Mouse (Mus musculus) retina, postnatal 7 days (tissue): ENCODE results near the gene Man1a2.

Source experiments
- DNase-seq: peaks from one replicate; pipeline ENCODE4 v3.0.0-alpha.2; 2012; ENCODE audit warnings: low read depth, low spot score

The Man1a2 gene

GRCm38 (mm10) chr3:100685087-100685762 is at the start of gene Man1a2:
TSS of gene Man1a2 (minus strand) at chr3:100685503.
- DNase-seq, result peak; percentile 56

- DNase-seq, result no peak
These were observed 49.3 kb upstream of the Man1a2 start for GRCm38 (mm10) chr3:100734482-100735154.

GRCm38 (mm10) chr3:100731896-100732295 is 46.6 kb upstream of the Man1a2 start:
- DNase-seq, result no peak

- DNase-seq, result no peak
These were observed 46.0 kb upstream of the Man1a2 start for GRCm38 (mm10) chr3:100731347-100731746.

- DNase-seq, result no peak
These were observed 42.9 kb upstream of the Man1a2 start for GRCm38 (mm10) chr3:100728008-100728712.

GRCm38 (mm10) chr3:100725960-100726674 is 40.8 kb upstream of the Man1a2 start:
- no peak for DNase-seq

GRCm38 (mm10) chr3:100720786-100721300 is 35.5 kb upstream of the Man1a2 start:
- no peak for DNase-seq

GRCm38 (mm10) chr3:100716241-100716640 is 30.9 kb upstream of the Man1a2 start:
- DNase-seq, result no peak

GRCm38 (mm10) chr3:100715367-100715766 is 30.1 kb upstream of the Man1a2 start:
- no peak for DNase-seq

GRCm38 (mm10) chr3:100713142-100714005 is 28.1 kb upstream of the Man1a2 start:
- no peak for DNase-seq

GRCm38 (mm10) chr3:100712140-100712539 is 26.8 kb upstream of the Man1a2 start:
- no peak for DNase-seq

GRCm38 (mm10) chr3:100711486-100711885 is 26.2 kb upstream of the Man1a2 start:
- no peak for DNase-seq

GRCm38 (mm10) chr3:100707117-100707516 is 21.8 kb upstream of the Man1a2 start:
- DNase-seq, result no peak

GRCm38 (mm10) chr3:100705128-100705667 is 19.9 kb upstream of the Man1a2 start:
- DNase-seq, result no peak

GRCm38 (mm10) chr3:100703847-100704644 is 18.7 kb upstream of the Man1a2 start:
- no peak for DNase-seq

GRCm38 (mm10) chr3:100702875-100703846 is 17.9 kb upstream of the Man1a2 start:
- no peak for DNase-seq

GRCm38 (mm10) chr3:100688747-100689146 is 3.4 kb upstream of the Man1a2 start:
- DNase-seq, result no peak

- no peak for DNase-seq
These were observed 1.5 kb upstream of the Man1a2 start for GRCm38 (mm10) chr3:100686756-100687155.
